Mouse (Mus musculus): ENCODE results near the gene Tle6.

DNA sequence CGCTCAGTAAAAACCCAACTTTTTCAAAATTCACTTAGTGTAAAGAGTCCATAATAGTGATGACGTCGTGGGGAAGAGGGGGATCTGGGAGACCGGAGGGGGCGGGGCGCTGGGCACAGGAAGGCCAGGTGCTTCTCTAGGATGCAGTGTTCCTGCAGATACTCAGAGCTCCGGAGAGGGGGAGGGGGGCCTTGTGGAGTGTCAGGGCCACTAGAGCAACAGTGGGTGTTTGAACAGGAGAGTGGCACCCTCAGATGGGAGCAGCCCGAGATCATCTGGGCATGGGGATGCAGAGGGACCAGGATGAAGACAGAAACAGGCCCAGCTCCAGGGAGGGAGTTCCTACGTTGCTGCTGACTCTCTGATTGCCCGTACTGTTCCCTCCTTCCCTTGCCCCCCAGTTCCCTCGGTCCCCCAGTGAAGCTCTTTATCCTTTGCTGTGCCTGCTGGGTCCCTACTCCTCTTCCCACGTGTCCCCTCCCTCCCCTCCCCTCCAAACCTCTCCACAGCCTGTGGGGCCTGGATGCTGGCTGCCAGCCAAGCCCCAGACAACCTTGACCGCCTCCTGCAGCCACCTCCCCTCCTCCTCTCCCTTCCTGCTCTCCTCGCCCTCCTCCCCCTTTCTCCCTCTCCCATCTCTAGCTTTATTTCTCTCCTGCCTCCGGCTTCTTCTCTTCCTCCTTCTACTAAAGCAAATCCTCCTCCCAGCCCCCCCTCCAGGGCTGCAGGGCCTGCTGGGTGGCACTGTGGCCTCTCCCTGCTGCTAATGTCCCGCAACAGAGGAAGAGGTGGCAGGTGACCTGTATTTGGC, 32.3 kb downstream of the Tle6 start:
- TF ChIP-seq CTCF (IDR thresholded peaks at IDR 0.05; ENCODE audit: low read depth, low read length) (no peak), POLR2A (IDR thresholded peaks at IDR 0.05; ENCODE audit: insufficient read depth, low read length) (no peak)

Measured in ES-Bruce4 (cell line).